Mouse (Mus musculus) A20 (cell line): ENCODE measurements around the gene Ccpg1.

Source experiments
- DNase-seq: peaks from one replicate; pipeline ENCODE4 v3.0.0-alpha.2; 2011; ENCODE audit warnings: low read depth, low spot score

The Ccpg1 gene

GRCm38 (mm10) chr9:72985250-72986220 lies at the start of gene Ccpg1, which contains the start of gene Ccpg1os:
TSS of gene Ccpg1 (plus strand) at chr9:72985429.
TSS of gene Ccpg1os (minus strand) at chr9:72985382.
- peak; percentile 98 for DNase-seq

- no peak for DNase-seq
Measured at GRCm38 (mm10) chr9:72936301-72936700, 48.9 kb upstream of the Ccpg1 start.

- DNase-seq: peak; percentile 47
Measured at GRCm38 (mm10) chr9:72943424-72943823, 41.8 kb upstream of the Ccpg1 start.

- no peak for DNase-seq
Measured at GRCm38 (mm10) chr9:72944286-72944685, 40.9 kb upstream of the Ccpg1 start.

GRCm38 (mm10) chr9:72947010-72947409 lies 38.2 kb upstream of the Ccpg1 start:
- no peak for DNase-seq

GRCm38 (mm10) chr9:72949572-72949971 lies 35.7 kb upstream of the Ccpg1 start:
- DNase-seq: no peak

GRCm38 (mm10) chr9:72954746-72955145 lies 30.5 kb upstream of the Ccpg1 start:
- DNase-seq: peak; percentile 33

GRCm38 (mm10) chr9:72955546-72955945 lies 29.7 kb upstream of the Ccpg1 start:
- DNase-seq: peak; percentile 64

- peak; percentile 85 for DNase-seq
Measured at GRCm38 (mm10) chr9:72958521-72959450, 26.4 kb upstream of the Ccpg1 start, which contains the start of the genes Dyx1c1 and Gm44503. TSS of gene Dyx1c1 (plus strand) at chr9:72958785. TSS of gene Gm44503 (plus strand) at chr9:72958852.

- no peak for DNase-seq
Measured at GRCm38 (mm10) chr9:72961346-72961745, 23.9 kb upstream of the Ccpg1 start.

GRCm38 (mm10) chr9:72961959-72962358 lies 23.3 kb upstream of the Ccpg1 start:
- no peak for DNase-seq

GRCm38 (mm10) chr9:72968349-72969061 lies 16.7 kb upstream of the Ccpg1 start:
- DNase-seq: peak; percentile 77

- peak; percentile 28 for DNase-seq
Measured at GRCm38 (mm10) chr9:72969874-72970273, 15.4 kb upstream of the Ccpg1 start.

- DNase-seq: no peak
Measured at GRCm38 (mm10) chr9:72972435-72972834, 12.8 kb upstream of the Ccpg1 start.

- DNase-seq: no peak
Measured at GRCm38 (mm10) chr9:72972984-72973383, 12.2 kb upstream of the Ccpg1 start.

GRCm38 (mm10) chr9:72974734-72975133 lies 10.5 kb upstream of the Ccpg1 start:
- DNase-seq: no peak

- no peak for DNase-seq
Measured at GRCm38 (mm10) chr9:72975242-72975641, 10.0 kb upstream of the Ccpg1 start.

GRCm38 (mm10) chr9:72983066-72983465 lies 2.2 kb upstream of the Ccpg1 start:
- DNase-seq: peak; percentile 36

- peak; percentile 56 for DNase-seq
Measured at GRCm38 (mm10) chr9:72987703-72988102, 2.5 kb downstream of the Ccpg1 start.

- DNase-seq: no peak
Measured at GRCm38 (mm10) chr9:72988706-72989105, 3.5 kb downstream of the Ccpg1 start.

GRCm38 (mm10) chr9:72991420-72991819 lies 6.2 kb downstream of the Ccpg1 start:
- no peak for DNase-seq
